Mouse (Mus musculus) midbrain, postnatal 0 days (tissue): ENCODE measurements around the gene Rundc1. TPM values are rescaled to one million over a fixed set of nuclear protein-coding genes. Genes with fewer than 3 reads are reported as not detected.
"Not testable (repeated sequence)": the region's sequence is repeated elsewhere in the genome, so short reads cannot be mapped to it uniquely, and the experiment has no call there.

ENCODE experiments used
- ATAC-seq: fragments of 200-750 bp; cut with Nextera tagmentation; 2 replicates; pipeline ENCODE4 v1.8.0; 2017; ENCODE audit warnings: moderate number of reproducible peaks, mild to moderate bottlenecking, moderate TSS enrichment, moderate library complexity; ENCODE audit not compliant: low FRiP score
- DNase-seq: peaks from one replicate; pipeline ENCODE4 v3.0.0-alpha.2; 2015; ENCODE audit warnings: low spot score
- H3K27ac ChIP-seq: fragments of 300-500 bp; sonication (generic); 2 replicates; pipeline ENCODE4 v1.5.1; 2014; ENCODE audit warnings: low read depth, mild to moderate bottlenecking, low read length, mixed read lengths
- H3K27me3 ChIP-seq: fragments of 300-500 bp; sonication (generic); 2 replicates; pipeline ENCODE4 v1.6.1; 2014; ENCODE audit warnings: low read length, control low read depth, mixed read lengths; ENCODE audit not compliant: insufficient read depth
- H3K36me3 ChIP-seq: fragments of 300-500 bp; sonication (generic); 2 replicates; pipeline ENCODE4 v1.6.1; 2014; ENCODE audit warnings: low read length, control low read depth, mixed read lengths; ENCODE audit not compliant: insufficient read depth
- H3K4me1 ChIP-seq: fragments of 300-500 bp; sonication (generic); 2 replicates; pipeline ENCODE4 v1.6.1; 2014; ENCODE audit warnings: mild to moderate bottlenecking, control low read depth, antibody characterized with exemption, low read length, mixed read lengths; ENCODE audit not compliant: insufficient read depth
- H3K4me2 ChIP-seq: fragments of 300-500 bp; sonication (generic); 2 replicates; pipeline ENCODE4 v1.6.1; 2014; ENCODE audit warnings: low read depth, mild to moderate bottlenecking, low read length, mixed read lengths; ENCODE audit not compliant: poor library complexity, severe bottlenecking
- H3K4me3 ChIP-seq: fragments of 300-500 bp; sonication (generic); 2 replicates; pipeline ENCODE4 v1.5.1; 2014; ENCODE audit warnings: low read depth, mild to moderate bottlenecking, low read length, moderate library complexity
- H3K9ac ChIP-seq: fragments of 300-500 bp; sonication (generic); replicated peaks from 2 replicates; pipeline ENCODE4 v1.6.1; 2014; ENCODE audit warnings: mild to moderate bottlenecking, low read length, moderate library complexity, mixed read lengths; ENCODE audit not compliant: poor library complexity, severe bottlenecking
- H3K9me3 ChIP-seq: fragments of 300-500 bp; sonication (generic); 2 replicates; pipeline ENCODE4 v1.6.1; 2016; ENCODE audit warnings: low read length, control low read depth
- CTCF ChIP-seq: IDR thresholded peaks from 2 replicates; pipeline ENCODE4 v1.5.1; 2016; ENCODE audit warnings: antibody characterized with exemption, mild to moderate bottlenecking
- WGBS: fragments of 180-500 bp; shearing (Covaris S2); extraction: QIAGEN DNeasy Blood & Tissue Kit; methylation state at CpG from one replicate; pipeline ENCODE4 v1.1.7; 2014; 5-methylcytosine and 5-hydroxymethylcytosine counted together
- polyA plus RNA-seq: library from polyadenylated mRNA; unstranded; fragments of >200 nt; fragmentation: Nextera tagmentation; extraction: Ambion mirVana; gene quantifications from 2 replicates; pipeline ENCODE4 v1.2.1, GENCODE M21; 2015
- total RNA-seq: library from RNA; depleted of rRNA; stranded (reverse); fragments of >200 nt; gene quantifications from 2 replicates; pipeline ENCODE4 v1.2.3, GENCODE M21; 2014

The Rundc1 gene
- total and polyA plus RNA-seq, 2 experiments from 2014 or later, result 12.9 to 24.2 TPM

- peak within 1 kb of the TSS; percentile 84 for H3K9ac ChIP-seq
- peak; percentile 25; the same call in 1 of the 2 replicates for ATAC-seq
- H3K36me3 ChIP-seq, result no peaks in the 10 kb centered on the region
- H3K4me1 ChIP-seq, result peaks cover 13% of the 10 kb centered on the region
- H3K27ac ChIP-seq, result peak within 1 kb of the TSS; percentile 86
- peak within 1 kb of the TSS; percentile 81 for H3K4me2 ChIP-seq
- H3K9me3 ChIP-seq, result no peaks in the 10 kb centered on the region
- no peaks in the 10 kb centered on the region for H3K27me3 ChIP-seq
- H3K4me3 ChIP-seq, result peak within 1 kb of the TSS; percentile 98
- no peak for DNase-seq
- TF ChIP-seq CTCF, result no peak
- 7% methylated on average over 23 of the region's 23 CpGs for WGBS
These were observed 607 bp upstream of the Rundc1 start, which contains the start of gene Gm27029 for GRCm38 (mm10) chr11:101424105-101424851. Gm27029 (minus strand) TSS chr11:101424796.

- Histone ChIP-seq H3K9me3 (no peaks in the 10 kb centered on the region), H3K27ac (no peak overlapping the region), H3K27me3 (no peaks in the 10 kb centered on the region), H3K9ac (peak overlapping the region; percentile 84; the same call in 1 of the 2 replicates), H3K4me3 (peak overlapping the region; percentile 98), H3K36me3 (peaks cover 11% of the 10 kb centered on the region), H3K4me2 (peak overlapping the region; percentile 81), H3K4me1 (peaks cover 13% of the 10 kb centered on the region)
- DNase-seq, result no peak
- ATAC-seq, result no peak
- WGBS, result 66% methylated on average over 8 of the region's 8 CpGs
- no peak for TF ChIP-seq CTCF
These were observed 1.3 kb downstream of the Rundc1 start for GRCm38 (mm10) chr11:101426165-101426564.

- no peak for TF ChIP-seq CTCF
- H3K9me3 ChIP-seq, result no peaks in the 10 kb centered on the region
- peaks cover 48% of the 10 kb centered on the region for H3K36me3 ChIP-seq
- no peak for DNase-seq
- no peaks in the 10 kb centered on the region for H3K27me3 ChIP-seq
- no peak for ATAC-seq
- H3K4me2 ChIP-seq, result no peak overlapping the region
- H3K27ac ChIP-seq, result no peak overlapping the region
- WGBS, result 92% methylated on average over 9 of the region's 9 CpGs
- peaks cover under 1% of the 10 kb centered on the region for H3K4me1 ChIP-seq
- no peak overlapping the region for H3K9ac ChIP-seq
- no peak overlapping the region for H3K4me3 ChIP-seq
These were observed 6.4 kb downstream of the Rundc1 start for GRCm38 (mm10) chr11:101431327-101431726.

GRCm38 (mm10) chr11:101433396-101433795 is 8.5 kb downstream of the Rundc1 start:
- no peak for TF ChIP-seq CTCF
- H3K9ac ChIP-seq, result no peak overlapping the region
- H3K4me1 ChIP-seq, result no peaks in the 10 kb centered on the region
- ATAC-seq, result no peak
- H3K4me2 ChIP-seq, result no peak overlapping the region
- H3K27ac ChIP-seq, result no peak overlapping the region; the same call in 1 of the 2 replicates
- H3K36me3 ChIP-seq, result peaks cover 48% of the 10 kb centered on the region
- H3K27me3 ChIP-seq, result no peaks in the 10 kb centered on the region
- 92% methylated on average over 13 of the region's 13 CpGs for WGBS
- H3K4me3 ChIP-seq, result no peak overlapping the region
- peak; percentile 41 for DNase-seq
- no peaks in the 10 kb centered on the region for H3K9me3 ChIP-seq

DNA sequence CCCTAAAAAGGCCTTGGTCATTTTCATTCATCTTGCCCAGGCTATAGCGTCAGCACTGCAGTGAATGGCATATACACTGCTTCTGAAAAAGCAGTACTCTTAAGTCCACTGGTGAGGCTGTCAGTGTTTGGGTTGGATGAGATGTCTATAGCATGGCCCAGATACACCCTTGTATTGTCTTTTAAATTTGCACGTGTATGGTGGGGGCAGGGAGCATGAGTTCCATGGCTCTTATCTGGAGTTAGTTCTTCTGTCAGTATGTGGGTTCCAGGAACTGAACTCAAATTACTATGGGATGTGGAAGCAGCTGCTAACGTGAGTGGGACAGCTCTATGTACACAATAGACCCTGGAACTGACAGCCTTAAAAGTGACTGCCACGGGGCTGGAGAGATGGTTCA is 10.9 kb downstream of the Rundc1 start:
- Histone ChIP-seq H3K36me3 (peaks cover 41% of the 10 kb centered on the region), H3K27me3 (no peaks in the 10 kb centered on the region), H3K9me3 (no peaks in the 10 kb centered on the region), H3K9ac (no peak overlapping the region), H3K4me1 (no peaks in the 10 kb centered on the region), H3K4me3 (no peak overlapping the region), H3K27ac (no peak overlapping the region), H3K4me2 (no peak overlapping the region)
- DNase-seq (no peak), ATAC-seq (no peak)
- no peak for TF ChIP-seq CTCF
- WGBS, result 80% methylated on average over 4 of the region's 4 CpGs

DNA sequence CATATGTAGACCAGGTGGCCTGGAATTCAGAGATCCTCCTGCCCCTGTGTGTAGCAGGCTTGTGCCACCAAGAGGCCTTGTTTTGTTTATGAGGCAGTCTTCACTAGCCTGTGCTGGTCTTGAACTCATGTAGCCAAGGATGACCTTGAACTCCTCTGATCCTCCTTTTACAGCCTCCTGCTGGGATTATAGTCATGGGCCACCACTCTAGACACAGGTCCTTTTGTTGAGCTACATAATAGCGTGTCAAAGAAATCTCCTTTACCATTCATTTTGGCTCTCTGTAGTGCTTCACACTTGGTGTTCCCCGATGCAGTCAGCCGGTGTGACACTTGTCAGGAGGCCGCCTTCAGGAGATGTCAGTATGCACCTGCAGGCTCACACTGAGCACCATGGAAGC is 12.0 kb downstream of the Rundc1 start:
- Histone ChIP-seq H3K27ac (no peak overlapping the region), H3K9ac (no peak overlapping the region), H3K4me3 (no peak overlapping the region), H3K36me3 (peaks cover 30% of the 10 kb centered on the region), H3K4me1 (no peaks in the 10 kb centered on the region), H3K4me2 (no peak overlapping the region), H3K27me3 (no peaks in the 10 kb centered on the region), H3K9me3 (no peaks in the 10 kb centered on the region)
- ATAC-seq (no peak), DNase-seq (no peak)
- no peak for TF ChIP-seq CTCF
- 31% methylated on average over 4 of the region's 4 CpGs for WGBS

DNA sequence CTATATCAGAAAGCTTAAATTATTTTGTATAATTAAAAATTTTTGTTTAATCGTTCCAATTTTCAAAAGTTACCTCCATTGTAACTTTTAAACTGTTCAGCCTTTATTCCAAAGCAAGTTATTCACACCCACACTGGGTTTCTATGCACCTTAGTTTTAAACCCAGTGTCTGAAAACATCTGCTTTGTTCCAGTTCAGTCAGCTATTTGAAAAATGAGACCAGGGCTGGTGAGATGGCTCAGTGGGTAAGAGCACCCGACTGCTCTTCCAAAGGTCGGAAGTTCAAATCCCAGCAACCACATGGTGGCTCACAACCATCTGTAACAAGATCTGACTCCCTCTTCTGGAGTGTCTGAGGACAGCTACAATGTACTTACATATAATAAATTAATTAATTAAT is 13.1 kb downstream of the Rundc1 start:
- H3K9ac ChIP-seq, H3K9me3 ChIP-seq, H3K27ac ChIP-seq, H3K4me2 ChIP-seq, H3K4me1 ChIP-seq, DNase-seq, H3K4me3 ChIP-seq, H3K27me3 ChIP-seq, ATAC-seq: not testable (repeated sequence)
- peaks cover 22% of the 10 kb centered on the region for H3K36me3 ChIP-seq
- WGBS, result 54% methylated on average over 3 of the region's 3 CpGs

DNA sequence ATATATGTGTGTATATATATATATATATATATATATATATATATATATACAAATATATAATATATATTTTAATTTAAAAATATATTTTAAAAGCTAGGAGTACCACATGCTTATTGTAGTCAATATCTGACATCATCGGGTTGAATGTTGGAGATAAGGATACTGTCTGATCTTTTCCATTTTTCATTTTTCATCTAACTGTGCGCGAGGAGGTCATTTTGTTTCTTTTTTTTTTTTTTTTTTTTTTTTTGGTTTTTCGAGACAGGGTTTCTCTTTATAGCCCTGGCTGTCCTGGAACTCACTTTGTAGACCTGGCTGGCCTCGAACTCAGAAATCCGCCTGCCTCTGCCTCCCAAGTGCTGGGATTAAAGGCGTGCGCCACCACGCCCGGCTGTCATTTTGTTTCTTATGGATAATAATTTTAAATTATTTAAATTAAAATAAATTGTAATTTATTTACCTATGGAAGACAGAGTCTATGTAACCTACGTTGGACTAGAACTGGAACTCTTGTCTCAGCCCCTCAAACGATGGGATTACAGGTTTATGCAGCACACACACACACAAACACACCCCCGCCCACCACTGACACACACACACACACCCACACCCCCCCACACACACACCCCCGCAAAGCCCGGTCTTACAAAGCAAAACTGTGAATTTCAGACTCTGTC is 16.7 kb downstream of the Rundc1 start:
- H3K4me1 ChIP-seq, H3K9ac ChIP-seq, H3K27me3 ChIP-seq, H3K27ac ChIP-seq, DNase-seq, ATAC-seq, H3K9me3 ChIP-seq: not testable (repeated sequence)
- peak overlapping the region; percentile 42 for H3K4me2 ChIP-seq
- peaks cover 18% of the 10 kb centered on the region for H3K36me3 ChIP-seq
- WGBS, result 40% methylated on average over 15 of the region's 15 CpGs
- peak overlapping the region; percentile 16; the same call in 1 of the 2 replicates for H3K4me3 ChIP-seq
